Mouse (Mus musculus) limb, embryonic 10.5 days (tissue): Measurements from ENCODE around the gene Wfdc6a. TPM values are rescaled to one million over a fixed set of nuclear protein-coding genes. Genes with fewer than 3 reads are reported as not detected.

Source experiments
- DNase-seq: peaks from one replicate; pipeline ENCODE4 v3.0.0-alpha.2; 2017; ENCODE audit warnings: low spot score
- H3K27ac ChIP-seq: fragments of 300-500 bp; sonication (generic); 2 replicates; pipeline ENCODE4 v1.5.1; 2016; ENCODE audit warnings: mild to moderate bottlenecking
- H3K27me3 ChIP-seq: fragments of 300-500 bp; sonication (generic); 2 replicates; pipeline ENCODE4 v1.6.1; 2016; ENCODE audit warnings: low read depth, mild to moderate bottlenecking; ENCODE audit not compliant: poor library complexity, severe bottlenecking
- H3K36me3 ChIP-seq: fragments of 300-500 bp; sonication (generic); 2 replicates; pipeline ENCODE4 v1.6.1; 2016; ENCODE audit warnings: mild to moderate bottlenecking, moderate library complexity
- H3K4me1 ChIP-seq: fragments of 300-500 bp; sonication (generic); 2 replicates; pipeline ENCODE4 v1.6.1; 2016
- H3K4me3 ChIP-seq: fragments of 300-500 bp; sonication (generic); 2 replicates; pipeline ENCODE4 v1.5.1; 2016; ENCODE audit warnings: mild to moderate bottlenecking, moderate library complexity
- H3K9me3 ChIP-seq: fragments of 300-500 bp; sonication (generic); replicated peaks from 2 replicates; pipeline ENCODE4 v1.6.1; 2016; ENCODE audit warnings: mild to moderate bottlenecking
- WGBS: fragments of 180-500 bp; shearing (Covaris S2); methylation state at CpG from one replicate; pipeline ENCODE4 v1.1.7; 2016; 5-methylcytosine and 5-hydroxymethylcytosine counted together
- polyA plus RNA-seq: library from polyadenylated mRNA; unstranded; fragments of >200 nt; fragmentation: Nextera tagmentation; extraction: Ambion mirVana; gene quantifications from 2 replicates; pipeline ENCODE4 v1.2.1, GENCODE M21; 2016

Gene Wfdc6a
- polyA plus RNA-seq, 1 experiment from 2014 or later, result not detected

DNA sequence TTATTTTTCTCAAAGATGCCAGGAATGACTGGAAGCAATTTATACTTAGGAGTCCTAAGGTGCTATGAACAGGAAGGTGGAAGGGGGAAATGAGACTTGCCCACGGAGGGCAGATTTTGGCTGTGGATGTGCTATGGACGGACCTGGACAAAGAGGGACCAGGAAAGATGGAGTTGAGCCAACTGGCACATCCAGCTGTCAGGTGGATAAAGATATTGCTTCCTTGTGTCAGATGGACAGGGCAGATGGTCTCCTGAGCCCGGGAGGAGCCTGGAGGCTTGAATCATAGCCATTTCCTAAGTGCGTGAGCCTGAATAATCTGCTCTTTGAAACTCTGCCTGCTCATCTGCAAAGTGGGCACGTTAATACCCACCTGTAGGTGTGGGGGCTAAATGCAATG lies 20.9 kb downstream of the Wfdc6a start:
- no peak for DNase-seq
- Histone ChIP-seq H3K36me3 (peaks cover 14% of the 10 kb centered on the region), H3K27me3 (peaks cover 23% of the 10 kb centered on the region), H3K9me3 (no peaks in the 10 kb centered on the region), H3K27ac (peak overlapping the region; percentile 90), H3K4me1 (peaks cover 25% of the 10 kb centered on the region), H3K4me3 (peak overlapping the region; percentile 62)
- 82% methylated on average over 5 of the region's 5 CpGs for WGBS

DNA sequence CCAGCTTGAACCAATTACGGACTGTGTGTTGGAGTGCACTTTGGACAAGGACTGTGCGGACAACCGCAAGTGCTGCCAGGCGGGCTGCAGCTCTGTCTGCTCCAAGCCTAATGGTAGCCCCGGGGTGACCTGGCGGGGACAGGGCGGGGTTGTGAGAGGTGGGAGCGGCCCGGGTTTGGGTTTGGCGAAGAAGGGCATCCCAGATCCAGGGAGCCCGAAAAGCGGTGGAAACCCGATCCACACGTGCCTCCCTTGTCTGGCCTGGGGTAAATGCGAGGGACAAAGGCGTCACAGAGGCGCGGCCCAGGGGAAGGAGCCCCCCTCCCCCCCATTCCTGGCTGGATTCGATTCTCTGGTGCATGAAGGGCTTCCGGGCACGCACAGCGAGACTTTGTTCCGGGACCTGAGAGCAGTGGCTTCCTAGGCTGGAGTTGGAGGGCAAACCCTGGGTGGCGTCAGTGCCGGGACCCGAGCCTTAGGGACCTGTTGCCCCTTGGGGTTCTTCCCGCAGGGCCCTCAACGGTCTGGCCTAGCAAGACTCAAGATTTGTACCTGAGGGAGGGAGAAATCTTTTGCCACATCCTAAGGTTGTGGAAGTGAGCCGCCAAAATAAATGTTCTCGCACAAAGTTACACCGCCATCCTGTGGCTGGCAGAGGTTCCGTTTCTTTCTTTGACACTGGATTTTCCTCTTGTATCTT lies 21.8 kb downstream of the Wfdc6a start:
- H3K27ac ChIP-seq, result peak overlapping the region; percentile 90
- H3K4me3 ChIP-seq, result peak overlapping the region; percentile 62
- under 1% methylated on average over 32 of the region's 32 CpGs for WGBS
- peaks cover 32% of the 10 kb centered on the region for H3K4me1 ChIP-seq
- peaks cover 14% of the 10 kb centered on the region for H3K36me3 ChIP-seq
- DNase-seq, result peak; percentile 81
- H3K9me3 ChIP-seq, result no peaks in the 10 kb centered on the region
- peaks cover 23% of the 10 kb centered on the region for H3K27me3 ChIP-seq

DNA sequence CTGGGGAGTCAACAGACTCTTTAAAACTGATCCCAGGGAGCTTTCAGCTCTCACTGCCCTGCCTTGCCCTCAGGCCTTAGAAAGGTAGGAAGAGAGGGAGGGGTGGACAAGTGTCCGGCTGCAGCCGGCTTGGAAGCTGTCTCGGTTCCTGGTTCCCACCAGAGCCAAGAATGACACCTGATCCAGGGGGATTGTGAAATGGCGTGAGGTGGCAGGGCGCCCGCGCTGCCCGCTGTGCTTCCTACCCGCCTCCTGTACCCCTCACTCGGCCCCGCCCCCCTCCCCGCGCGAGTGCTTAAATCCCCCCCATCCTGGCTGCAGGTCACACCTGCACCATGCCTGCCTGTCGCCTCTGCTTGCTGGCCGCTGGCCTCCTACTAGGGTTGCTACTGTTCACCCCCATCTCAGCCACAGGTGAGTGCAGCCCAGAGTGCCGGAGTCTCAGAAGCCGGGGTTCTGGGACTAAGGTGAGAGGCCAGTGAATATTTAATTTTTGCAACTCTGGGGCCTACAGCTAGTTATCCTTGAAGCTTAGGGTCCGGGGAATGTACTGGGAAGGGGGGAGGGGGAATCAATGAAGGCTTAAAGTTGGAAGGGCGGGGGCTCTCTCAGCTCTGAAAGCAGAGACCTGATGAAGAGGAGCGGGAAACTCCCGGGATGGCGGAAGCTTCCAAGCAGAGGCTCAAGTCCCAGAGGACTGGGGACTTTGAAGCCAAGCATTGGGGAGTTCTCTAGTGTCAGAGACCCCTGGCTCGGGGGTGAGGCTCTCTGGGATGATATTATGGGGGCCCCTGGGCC lies 22.7 kb downstream of the Wfdc6a start, which contains the start of gene Wfdc2:
Wfdc2 (plus strand) TSS at position 23 of the 798 bp plus-strand sequence.
- H3K36me3 ChIP-seq, result peaks cover 14% of the 10 kb centered on the region
- peak within 1 kb of the TSS; percentile 62 for H3K4me3 ChIP-seq
- 2% methylated on average over 24 of the region's 24 CpGs for WGBS
- H3K4me1 ChIP-seq, result peaks cover 32% of the 10 kb centered on the region
- H3K27me3 ChIP-seq, result peaks cover 23% of the 10 kb centered on the region
- peak within 1 kb of the TSS; percentile 90 for H3K27ac ChIP-seq
- H3K9me3 ChIP-seq, result no peaks in the 10 kb centered on the region
- DNase-seq, result peak; percentile 60

DNA sequence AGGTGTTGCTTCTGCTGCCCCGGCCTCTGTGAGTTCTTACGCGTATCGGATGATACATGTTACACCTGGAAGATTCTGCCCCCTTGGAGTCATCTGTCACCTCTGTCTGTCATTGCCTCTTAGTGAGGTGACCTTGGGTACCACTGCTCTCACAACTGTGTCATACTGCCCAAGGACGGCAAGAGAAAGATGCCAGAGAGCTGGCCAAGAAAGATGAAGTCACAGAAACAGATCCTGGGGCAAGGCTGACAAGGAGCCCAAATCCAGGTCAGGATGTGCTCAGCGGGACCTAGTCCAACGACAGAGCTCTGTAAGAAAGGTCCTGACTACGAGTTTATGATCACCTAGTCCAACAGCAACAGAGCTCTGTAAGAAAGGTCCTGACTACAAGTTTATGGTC lies 25.1 kb downstream of the Wfdc6a start:
- Histone ChIP-seq H3K27ac (no peak overlapping the region), H3K4me1 (peaks cover 32% of the 10 kb centered on the region), H3K4me3 (no peak overlapping the region), H3K36me3 (no peaks in the 10 kb centered on the region), H3K9me3 (no peaks in the 10 kb centered on the region), H3K27me3 (peaks cover 23% of the 10 kb centered on the region)
- DNase-seq, result no peak
- WGBS, result 90% methylated on average over 8 of the region's 8 CpGs

DNA sequence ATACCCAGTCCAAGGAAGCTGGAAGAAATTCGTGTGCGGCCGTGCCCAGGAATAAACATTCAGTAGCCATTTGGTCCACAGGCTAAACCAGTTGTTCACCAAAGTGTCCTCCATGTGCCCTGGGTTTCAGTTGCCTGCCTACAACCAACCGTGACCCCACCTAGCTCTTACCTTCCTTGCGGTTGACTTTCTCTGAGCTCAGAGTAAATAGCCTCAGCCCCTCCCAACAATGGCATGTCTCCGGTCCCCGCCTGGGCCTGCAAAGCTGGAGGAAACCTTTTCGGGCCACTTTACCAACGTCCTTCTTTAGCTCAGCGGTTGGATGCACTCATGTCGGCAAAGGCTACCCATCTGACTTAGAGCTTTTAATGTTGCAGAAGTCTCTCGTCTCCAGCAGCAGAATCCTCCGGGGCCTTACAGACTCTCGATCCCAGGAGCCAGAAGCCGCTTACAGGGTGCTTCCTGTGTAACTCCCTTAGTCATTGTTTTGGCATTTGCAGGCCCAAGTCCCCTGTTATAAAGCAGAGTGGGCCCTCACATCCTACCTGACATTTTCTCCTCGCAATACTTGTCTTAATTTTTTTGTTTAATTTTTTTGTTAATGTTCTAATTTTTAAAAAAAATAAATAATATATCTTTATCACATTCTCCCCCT lies 26.1 kb downstream of the Wfdc6a start:
- Histone ChIP-seq H3K27me3 (peaks cover 23% of the 10 kb centered on the region), H3K4me3 (no peak overlapping the region), H3K36me3 (no peaks in the 10 kb centered on the region), H3K4me1 (peaks cover 28% of the 10 kb centered on the region), H3K27ac (0 out of 2 replicates have a peak overlapping the region, but pooled peaks have one; percentile 50), H3K9me3 (no peaks in the 10 kb centered on the region)
- WGBS, result 46% methylated on average over 16 of the region's 16 CpGs
- no peak for DNase-seq

DNA sequence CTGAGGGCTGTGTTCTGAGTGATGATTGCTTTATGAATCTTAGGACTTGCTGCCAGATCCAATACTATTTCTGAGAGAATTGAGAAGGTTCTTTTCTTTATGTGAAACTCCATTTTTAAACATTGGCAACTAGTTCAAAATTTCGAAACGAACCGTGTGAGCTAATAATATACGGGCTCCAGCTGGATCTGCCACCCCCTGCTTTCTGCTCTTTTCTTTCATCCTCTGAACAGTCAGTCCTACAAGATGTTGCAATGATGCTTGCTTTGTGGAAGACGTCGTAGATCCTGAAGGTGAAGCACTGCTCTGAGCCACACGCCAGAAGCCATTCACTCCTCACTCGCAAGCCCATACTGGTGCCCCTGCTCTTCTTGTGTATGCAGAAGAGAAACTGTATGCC lies 26.8 kb downstream of the Wfdc6a start:
- Histone ChIP-seq H3K4me1 (peaks cover 21% of the 10 kb centered on the region), H3K27me3 (peaks cover 23% of the 10 kb centered on the region), H3K36me3 (no peaks in the 10 kb centered on the region), H3K27ac (no peak overlapping the region), H3K9me3 (no peaks in the 10 kb centered on the region), H3K4me3 (no peak overlapping the region)
- DNase-seq, result no peak
- 84% methylated on average over 8 of the region's 8 CpGs for WGBS

DNA sequence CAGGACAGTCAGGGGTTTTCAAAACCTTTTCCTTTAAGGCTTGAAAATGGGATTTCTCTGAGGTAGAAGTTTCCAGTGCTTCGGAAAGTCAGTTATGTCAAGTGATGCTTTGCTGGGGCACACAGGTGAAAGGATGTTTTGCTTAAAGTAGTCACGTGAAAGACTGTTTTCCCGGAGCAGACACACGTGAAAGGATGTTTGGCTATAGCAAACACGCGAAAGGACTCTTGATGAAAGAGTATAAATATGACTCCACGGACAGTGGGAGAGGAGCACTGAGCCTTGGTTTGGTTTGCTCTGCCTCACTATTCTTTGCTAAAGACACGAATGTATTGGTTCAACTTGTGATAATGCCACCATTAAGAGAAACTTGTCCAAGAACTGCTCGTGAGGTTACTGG lies 33.7 kb downstream of the Wfdc6a start:
- no peak overlapping the region for H3K4me3 ChIP-seq
- no peak for DNase-seq
- H3K9me3 ChIP-seq, result no peaks in the 10 kb centered on the region
- peaks cover 13% of the 10 kb centered on the region for H3K4me1 ChIP-seq
- WGBS, result 95% methylated on average over 9 of the region's 9 CpGs
- H3K36me3 ChIP-seq, result no peaks in the 10 kb centered on the region
- peaks cover 7% of the 10 kb centered on the region; the same call in 1 of the 2 replicates for H3K27me3 ChIP-seq
- no peak overlapping the region for H3K27ac ChIP-seq

DNA sequence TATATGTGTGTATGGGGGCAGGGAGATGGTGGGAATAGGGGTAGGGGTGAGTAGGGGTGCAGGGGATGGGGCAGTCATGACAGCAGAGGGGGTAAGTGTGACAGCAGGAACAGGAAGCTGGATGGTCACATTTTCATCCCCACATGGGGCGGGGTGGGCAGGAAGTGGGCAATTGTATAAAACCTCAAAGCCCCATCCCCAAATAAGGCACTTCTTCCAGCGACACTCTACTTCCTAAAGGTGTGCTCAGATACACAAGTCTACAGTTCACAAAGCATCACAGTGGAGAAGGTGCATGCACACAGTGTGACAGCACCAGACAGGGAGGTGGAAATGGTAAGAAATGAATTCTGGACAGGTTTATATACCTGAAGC lies 34.4 kb downstream of the Wfdc6a start:
- 83% methylated on average over 2 of the region's 2 CpGs for WGBS
- Histone ChIP-seq H3K4me1 (peaks cover 13% of the 10 kb centered on the region), H3K4me3 (no peak overlapping the region), H3K9me3 (no peaks in the 10 kb centered on the region), H3K36me3 (no peaks in the 10 kb centered on the region), H3K27me3 (peaks cover 7% of the 10 kb centered on the region; the same call in 1 of the 2 replicates), H3K27ac (no peak overlapping the region)
- no peak for DNase-seq

DNA sequence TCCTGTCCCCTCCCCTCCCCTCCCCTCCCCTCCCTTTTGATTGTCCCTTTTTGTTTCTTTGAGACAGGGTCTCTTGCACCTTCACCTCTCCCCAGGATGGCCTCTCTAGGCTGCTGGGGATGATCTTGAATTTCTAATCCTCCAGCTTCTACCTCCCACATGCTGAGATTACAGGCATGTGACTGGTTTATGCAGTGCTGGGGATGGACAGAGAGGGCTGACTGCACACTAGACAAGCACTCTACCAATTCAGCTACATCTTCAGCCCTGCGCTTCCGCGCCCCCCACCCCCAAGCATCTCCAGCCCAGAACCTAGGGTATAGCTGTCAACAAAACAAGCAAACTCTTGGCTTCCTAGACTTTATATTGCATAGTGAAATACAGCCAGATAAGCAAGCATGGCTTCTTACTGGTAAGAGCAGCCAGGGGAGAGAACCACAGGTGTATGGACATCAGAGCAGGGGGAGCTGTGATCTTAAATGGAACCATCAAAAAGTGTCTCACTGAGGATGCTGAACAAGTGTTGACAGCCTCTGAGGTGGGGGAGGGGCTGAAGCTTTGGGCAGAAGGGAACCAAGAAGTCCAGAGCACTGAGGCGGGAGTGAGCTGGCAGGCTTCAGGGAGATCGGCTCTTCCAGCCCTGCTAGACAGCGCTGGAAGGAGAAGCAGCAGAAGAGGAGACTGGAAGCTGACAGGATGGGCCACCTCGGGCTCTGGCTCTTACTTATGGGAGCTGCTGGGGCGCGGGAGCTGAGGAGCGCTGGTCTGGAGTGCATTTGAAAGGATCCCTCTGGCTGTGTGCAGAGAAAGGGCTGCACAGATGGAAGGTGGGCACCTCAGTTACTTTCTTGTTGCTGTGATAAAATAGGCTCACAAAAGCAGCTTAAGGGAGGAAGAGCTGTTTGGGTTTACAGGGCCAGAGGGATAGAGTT lies 35.0 kb downstream of the Wfdc6a start:
- Histone ChIP-seq H3K36me3 (no peaks in the 10 kb centered on the region), H3K4me1 (peaks cover 15% of the 10 kb centered on the region), H3K27ac (no peak overlapping the region), H3K9me3 (no peaks in the 10 kb centered on the region), H3K4me3 (0 out of 2 replicates have a peak overlapping the region, but pooled peaks have one; percentile 21), H3K27me3 (peaks cover 7% of the 10 kb centered on the region; the same call in 1 of the 2 replicates)
- 24% methylated on average over 10 of the region's 10 CpGs for WGBS
- no peak for DNase-seq

DNA sequence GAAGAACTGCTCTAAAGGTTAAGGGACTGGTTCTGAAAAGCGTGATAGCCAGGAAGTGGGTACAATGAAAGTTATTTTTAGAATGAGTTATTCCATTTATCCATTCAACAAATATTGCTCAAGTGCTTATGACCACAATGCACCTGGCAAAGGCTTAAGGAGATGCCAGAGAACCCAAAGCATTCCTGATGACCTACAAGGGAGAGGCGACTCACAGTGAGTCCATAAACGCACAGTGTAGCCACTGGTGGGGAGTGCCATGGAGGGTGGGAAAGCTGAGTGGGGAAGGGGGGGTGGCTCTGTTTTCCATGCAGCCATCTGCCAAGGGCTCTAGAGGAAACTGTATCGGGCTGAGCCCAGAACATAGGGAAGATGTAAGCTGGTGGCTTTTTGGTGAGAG lies 35.9 kb downstream of the Wfdc6a start:
- Histone ChIP-seq H3K27me3 (peaks cover 7% of the 10 kb centered on the region; the same call in 1 of the 2 replicates), H3K4me3 (no peak overlapping the region), H3K4me1 (peaks cover 18% of the 10 kb centered on the region), H3K9me3 (no peaks in the 10 kb centered on the region), H3K36me3 (no peaks in the 10 kb centered on the region), H3K27ac (no peak overlapping the region)
- no peak for DNase-seq
- WGBS, result 52% methylated on average over 4 of the region's 4 CpGs

DNA sequence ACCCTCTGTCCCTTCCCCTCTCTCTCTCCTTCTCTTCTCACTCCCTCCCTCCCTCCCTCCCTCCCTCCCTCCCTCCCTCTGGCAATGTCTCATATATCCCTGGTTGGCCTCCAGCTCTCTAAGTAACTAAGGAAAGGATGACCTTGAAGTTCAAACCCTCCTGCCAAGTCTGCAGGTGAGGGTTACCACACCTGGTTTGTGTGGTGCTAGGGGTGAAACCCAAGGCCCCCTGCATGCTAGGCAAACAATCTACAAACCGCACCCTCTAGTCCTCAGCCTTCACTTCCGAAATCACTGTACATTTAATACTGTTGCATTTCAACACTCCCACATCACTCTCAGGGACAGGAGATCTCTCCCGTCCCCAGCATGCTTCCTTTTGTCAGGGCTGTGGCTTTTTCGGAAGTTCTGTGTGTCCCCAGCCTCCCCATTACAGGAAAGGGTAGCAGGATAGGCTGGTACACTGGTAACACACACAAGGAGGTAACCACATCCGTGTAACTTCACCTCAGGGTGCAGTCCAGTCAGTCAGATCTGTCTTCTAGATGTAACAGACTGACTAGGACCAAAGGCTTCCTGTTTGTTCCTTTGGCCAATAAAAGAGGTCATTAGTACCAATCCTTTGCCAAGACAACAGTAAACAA lies 40.7 kb downstream of the Wfdc6a start:
- 49% methylated on average over 5 of the region's 5 CpGs for WGBS
- Histone ChIP-seq H3K4me1 (peaks cover 13% of the 10 kb centered on the region; the same call in 1 of the 2 replicates), H3K27me3 (no peaks in the 10 kb centered on the region), H3K36me3 (no peaks in the 10 kb centered on the region), H3K4me3 (no peak overlapping the region), H3K27ac (no peak overlapping the region), H3K9me3 (no peaks in the 10 kb centered on the region)
- DNase-seq, result no peak

DNA sequence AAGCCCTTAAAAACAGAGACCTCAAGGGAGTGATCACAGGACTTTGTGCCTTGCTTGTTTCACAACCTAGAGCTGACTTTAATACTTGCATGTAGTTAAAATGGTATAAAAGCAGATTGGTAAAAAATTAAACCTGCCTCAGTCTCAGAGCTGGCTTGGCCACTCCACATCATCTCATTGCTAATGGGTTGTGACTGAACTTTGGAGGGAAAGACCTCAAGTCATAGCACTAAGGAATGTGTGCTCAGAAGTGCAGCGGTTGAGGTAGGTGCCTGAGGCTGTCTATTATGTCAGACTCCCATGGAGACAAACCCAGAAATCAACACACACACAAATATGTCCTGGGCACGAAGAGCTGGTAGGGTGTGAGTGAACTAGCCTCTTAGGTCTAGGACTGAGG lies 41.5 kb downstream of the Wfdc6a start:
- peaks cover 11% of the 10 kb centered on the region; the same call in 1 of the 2 replicates for H3K4me1 ChIP-seq
- no peaks in the 10 kb centered on the region for H3K27me3 ChIP-seq
- H3K27ac ChIP-seq, result no peak overlapping the region
- no peak for DNase-seq
- H3K9me3 ChIP-seq, result no peaks in the 10 kb centered on the region
- no peak overlapping the region for H3K4me3 ChIP-seq
- 71% methylated on average over 2 of the region's 2 CpGs for WGBS
- no peaks in the 10 kb centered on the region for H3K36me3 ChIP-seq
